Mouse (Mus musculus) small intestine, adult 2 months (tissue): Measurements from ENCODE around the gene Traf3ip3.

Experiments used
- CTCF ChIP-seq: fragments of 200-500 bp; IDR thresholded peaks from 2 replicates; pipeline ENCODE4 v1.5.1; 2012; ENCODE audit warnings: low read depth, mild to moderate bottlenecking, control low read depth, inconsistent platforms, low read length, moderate library complexity, mixed read lengths; ENCODE audit not compliant: insufficient replicate concordance, insufficient read length; ENCODE audit errors: extremely low read depth
- POLR2A ChIP-seq: fragments of 200-500 bp; IDR thresholded peaks from 2 replicates; pipeline ENCODE4 v1.6.1; 2012; ENCODE audit warnings: low read depth, mild to moderate bottlenecking, control low read depth, inconsistent platforms, low read length, moderate library complexity

DNA sequence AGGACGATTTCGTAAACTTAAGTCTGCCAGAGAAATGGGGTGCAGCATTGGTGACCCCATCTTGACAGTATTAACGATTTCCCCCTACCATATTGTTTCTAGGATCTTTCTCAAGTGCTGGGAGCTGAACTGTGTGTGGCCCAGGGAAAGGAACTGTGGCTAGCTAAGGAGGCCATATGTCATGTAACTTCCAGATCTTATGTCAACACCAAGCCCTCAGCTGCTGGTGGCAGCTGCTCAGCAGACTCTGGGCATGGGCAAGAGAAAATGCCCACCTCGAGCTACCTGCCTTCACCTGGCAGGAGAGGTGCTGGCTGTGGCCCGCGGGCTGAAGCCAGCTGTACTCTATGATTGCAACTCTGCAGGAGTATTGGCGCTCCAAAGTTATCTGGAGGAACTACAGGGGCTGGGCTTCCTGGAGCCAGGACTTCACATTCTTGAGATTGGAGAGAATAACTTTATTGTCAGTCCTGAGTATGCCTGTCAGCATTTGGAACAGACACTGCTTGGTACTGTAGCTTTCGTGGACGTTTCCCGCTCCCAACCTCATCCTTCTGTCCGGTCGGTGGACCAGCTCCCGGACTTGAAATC lies 27.3 kb downstream of the Traf3ip3 start:
- TF ChIP-seq CTCF (no peak), POLR2A (no peak)
